Mouse (Mus musculus): ENCODE measurements around the gene Ssh1. TPM values are rescaled to one million over a fixed set of nuclear protein-coding genes. Genes with fewer than 3 reads are reported as not detected.
A peak's percentile ranks its signal among the peaks of the same experiment; 100 is the strongest.

Gene Ssh1
- total and polyA plus RNA-seq, 2 experiments from 2014 or later = 9.7 to 14.5 TPM

DNA sequence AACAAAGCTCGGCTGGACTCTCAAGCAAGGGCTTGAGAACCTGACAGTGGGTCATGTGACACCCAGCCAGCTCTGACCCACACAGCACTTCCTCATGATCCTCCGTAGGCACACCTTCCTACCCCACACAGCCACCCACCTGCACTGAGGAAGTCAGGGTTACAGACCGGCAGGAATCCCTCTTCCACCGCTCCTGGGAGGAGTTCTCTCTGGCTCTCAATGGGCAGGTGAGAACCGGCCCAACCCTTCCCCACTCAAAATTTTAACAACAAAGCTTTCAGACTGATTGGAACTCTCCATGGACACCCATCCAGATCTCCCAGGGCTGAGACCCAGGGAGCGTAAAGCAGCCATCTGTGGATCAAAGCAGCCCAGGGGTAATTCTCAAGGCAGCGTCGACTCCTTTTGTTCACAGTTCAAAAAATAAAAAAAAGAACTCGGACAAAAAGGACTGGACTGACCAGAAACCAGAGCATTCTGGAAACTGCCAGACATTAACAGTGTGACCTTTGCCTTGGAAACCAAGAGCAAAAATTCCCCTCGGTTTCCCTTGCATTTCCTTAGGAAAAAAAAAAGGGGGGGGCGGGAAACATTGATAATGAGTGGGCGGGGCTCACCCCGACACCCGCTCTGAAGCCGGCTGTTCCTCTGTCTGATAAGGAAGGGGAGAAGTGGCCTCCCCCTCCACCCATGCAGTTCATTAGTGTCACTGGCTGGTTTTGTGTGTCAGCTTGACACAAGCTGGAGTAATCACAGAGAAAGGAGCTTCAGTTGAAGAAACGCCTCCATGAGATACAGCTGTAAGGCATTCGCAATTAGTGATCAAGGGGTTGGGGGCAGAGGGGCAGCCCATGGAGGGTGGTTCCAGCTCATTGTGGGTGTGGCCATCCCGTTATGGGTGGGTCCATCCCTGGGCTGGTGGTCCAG lies 20.8 kb downstream of the Ssh1 start:
- Histone ChIP-seq H3K4me2 (ENCODE audit: low read depth, low read length) (0 out of 2 replicates have a peak overlapping the region, but pooled peaks have one; percentile 16), H3K4me1 (ENCODE audit: insufficient read depth, low read length) (peaks cover 23% of the 10 kb centered on the region), H3K27ac (peak overlapping the region; percentile 45), H3K27me3 (ENCODE audit: insufficient read depth, low read length) (no peaks in the 10 kb centered on the region), H3K9me3 (ENCODE audit: low read length) (no peaks in the 10 kb centered on the region), H3K4me3 (ENCODE audit: low read length) (no peak overlapping the region), H3K9ac (replicated peaks; ENCODE audit: low read length) (no peak overlapping the region), H3K36me3 (ENCODE audit: insufficient read depth, low read length) (peaks cover 15% of the 10 kb centered on the region)
- ATAC-seq (peak; percentile 40; the same call in 1 of the 2 replicates), DNase-seq (ENCODE audit: low spot score) (no peak)
- 22% methylated on average over 18 of the region's 18 CpGs for WGBS
- TF ChIP-seq CTCF (IDR thresholded peaks at IDR 0.05; ENCODE audit: low read depth) = no peak

DNA sequence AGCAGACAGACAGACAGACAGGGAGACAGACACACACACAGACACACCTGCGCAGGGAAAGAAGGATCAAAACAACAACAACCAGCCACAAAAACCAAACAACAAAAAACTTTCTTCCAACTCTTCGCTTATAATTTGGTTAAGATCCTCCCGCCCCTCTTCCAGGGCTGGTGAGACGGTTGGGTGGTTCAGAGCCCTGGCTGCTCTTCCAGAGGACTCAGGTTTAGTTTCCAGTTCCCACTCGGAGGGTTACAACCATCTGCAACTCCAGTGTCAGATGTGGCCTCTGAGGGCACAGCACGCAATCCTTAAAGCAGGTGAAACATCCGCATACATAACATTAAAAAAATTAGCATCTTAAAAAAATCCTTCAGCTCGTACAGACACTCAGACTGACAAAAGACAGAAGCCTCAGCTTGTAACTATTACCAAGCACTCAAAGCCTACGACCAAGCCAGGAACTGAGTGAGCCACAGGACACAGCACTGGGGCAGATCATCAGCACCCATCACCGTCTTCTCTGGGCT lies 22.2 kb downstream of the Ssh1 start:
- no peaks in the 10 kb centered on the region for H3K27me3 ChIP-seq (ENCODE audit: insufficient read depth, low read length)
- no peak overlapping the region for H3K9ac ChIP-seq (replicated peaks; ENCODE audit: low read length)
- H3K9me3 ChIP-seq (ENCODE audit: low read length) = no peaks in the 10 kb centered on the region
- H3K36me3 ChIP-seq (ENCODE audit: insufficient read depth, low read length) = peaks cover 17% of the 10 kb centered on the region
- DNase-seq (ENCODE audit: low spot score) (no peak), ATAC-seq (no peak)
- H3K27ac ChIP-seq = no peak overlapping the region
- no peak overlapping the region for H3K4me2 ChIP-seq (ENCODE audit: low read depth, low read length)
- TF ChIP-seq CTCF (IDR thresholded peaks at IDR 0.05; ENCODE audit: low read depth) = no peak
- 80% methylated on average over 10 of the region's 10 CpGs for WGBS
- no peak overlapping the region for H3K4me3 ChIP-seq (ENCODE audit: low read length)
- H3K4me1 ChIP-seq (ENCODE audit: insufficient read depth, low read length) = peaks cover 23% of the 10 kb centered on the region

DNA sequence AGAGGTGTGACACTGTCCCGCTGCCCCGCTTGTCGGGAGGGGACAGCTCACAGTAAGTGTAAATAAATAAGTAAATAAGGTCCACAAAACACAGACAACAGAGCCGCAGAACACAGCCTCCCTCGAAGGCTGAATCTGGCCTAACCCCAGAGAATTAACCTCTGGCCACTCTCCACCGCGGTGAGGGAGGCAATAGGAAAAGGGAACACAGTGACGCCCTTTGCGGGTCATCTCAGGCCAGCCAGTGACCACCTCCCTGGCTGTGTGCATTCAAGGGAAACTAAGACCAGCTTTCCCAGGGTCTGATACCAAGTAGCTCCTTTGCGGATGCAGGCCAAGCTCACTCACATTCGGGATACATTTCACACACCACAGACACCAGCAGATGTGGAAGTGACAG lies 25.3 kb downstream of the Ssh1 start:
- no peaks in the 10 kb centered on the region; the same call in 1 of the 2 replicates for H3K4me1 ChIP-seq (ENCODE audit: insufficient read depth, low read length)
- H3K9ac ChIP-seq (replicated peaks; ENCODE audit: low read length) = no peak overlapping the region
- H3K9me3 ChIP-seq (ENCODE audit: low read length) = no peaks in the 10 kb centered on the region
- 60% methylated on average over 11 of the region's 11 CpGs for WGBS
- H3K4me3 ChIP-seq (ENCODE audit: low read length) = no peak overlapping the region
- TF ChIP-seq CTCF (IDR thresholded peaks at IDR 0.05; ENCODE audit: low read depth) = no peak
- no peak for ATAC-seq
- no peak overlapping the region for H3K27ac ChIP-seq
- peaks cover 22% of the 10 kb centered on the region for H3K36me3 ChIP-seq (ENCODE audit: insufficient read depth, low read length)
- H3K27me3 ChIP-seq (ENCODE audit: insufficient read depth, low read length) = no peaks in the 10 kb centered on the region
- DNase-seq (ENCODE audit: low spot score) = no peak
- H3K4me2 ChIP-seq (ENCODE audit: low read depth, low read length) = no peak overlapping the region

DNA sequence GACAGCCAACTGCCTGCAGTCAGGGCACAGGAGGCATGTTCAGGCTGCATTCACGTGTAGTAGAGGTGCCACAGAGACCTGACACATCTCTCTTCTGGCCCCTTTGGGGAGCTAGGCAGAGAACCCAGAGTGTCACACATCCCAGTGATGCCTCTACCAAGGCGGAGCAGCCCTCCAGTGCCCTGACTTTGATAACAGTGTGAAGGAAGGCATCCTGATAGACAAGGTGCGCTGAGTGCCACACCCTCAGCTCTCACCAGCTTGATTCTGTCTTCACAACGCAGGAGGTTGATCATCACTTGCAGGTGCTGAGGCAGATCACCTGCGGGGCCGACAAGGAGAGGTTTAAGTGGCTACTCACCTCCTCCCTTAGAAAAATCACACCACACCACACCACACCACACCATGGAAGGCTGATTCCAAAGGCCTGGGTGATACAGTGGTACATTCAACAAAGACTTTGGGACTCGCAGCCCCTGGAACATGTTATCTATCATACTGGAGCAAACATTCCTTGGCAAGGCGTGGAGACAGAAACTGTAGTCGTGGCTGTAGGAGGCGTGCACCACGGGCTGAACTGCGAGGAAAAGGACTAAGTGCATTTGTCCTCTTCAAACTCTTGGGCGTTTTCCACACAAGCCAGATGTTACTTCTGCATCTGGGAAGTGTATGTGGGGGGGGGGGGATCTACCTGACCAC lies 27.1 kb downstream of the Ssh1 start:
- H3K27ac ChIP-seq = no peak overlapping the region
- H3K4me1 ChIP-seq (ENCODE audit: insufficient read depth, low read length) = no peaks in the 10 kb centered on the region
- no peak for DNase-seq (ENCODE audit: low spot score)
- H3K36me3 ChIP-seq (ENCODE audit: insufficient read depth, low read length) = peaks cover 22% of the 10 kb centered on the region
- H3K4me3 ChIP-seq (ENCODE audit: low read length) = no peak overlapping the region
- 93% methylated on average over 13 of the region's 13 CpGs for WGBS
- no peak overlapping the region for H3K4me2 ChIP-seq (ENCODE audit: low read depth, low read length)
- no peaks in the 10 kb centered on the region for H3K9me3 ChIP-seq (ENCODE audit: low read length)
- H3K9ac ChIP-seq (replicated peaks; ENCODE audit: low read length) = no peak overlapping the region
- ATAC-seq = no peak
- TF ChIP-seq CTCF (IDR thresholded peaks at IDR 0.05; ENCODE audit: low read depth) = no peak
- H3K27me3 ChIP-seq (ENCODE audit: insufficient read depth, low read length) = no peaks in the 10 kb centered on the region

DNA sequence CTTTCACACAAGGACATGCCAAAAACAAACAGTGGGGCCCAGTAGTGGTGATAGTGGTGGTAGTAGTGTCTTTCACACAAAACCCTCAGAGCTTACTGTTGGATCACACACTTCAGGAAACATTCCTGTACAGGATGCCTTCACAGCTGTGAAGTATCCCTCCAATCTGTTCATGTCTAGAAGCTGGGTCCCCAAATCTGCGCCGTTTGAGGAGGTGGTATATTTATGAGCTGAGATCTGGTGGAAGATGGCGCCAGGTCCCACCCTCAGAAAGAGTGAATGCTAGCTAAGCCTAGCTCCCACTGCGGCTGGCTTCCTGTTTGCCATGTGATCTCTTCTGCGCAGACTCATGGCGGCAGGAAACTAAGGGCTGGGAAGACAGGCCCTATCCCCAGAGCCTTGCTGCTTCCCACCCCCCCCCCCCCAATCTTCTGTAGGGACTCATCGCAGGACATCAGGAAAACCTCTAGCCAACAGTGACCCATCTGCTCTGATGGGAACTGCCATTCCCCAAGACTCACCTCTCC lies 28.0 kb downstream of the Ssh1 start:
- no peaks in the 10 kb centered on the region for H3K4me1 ChIP-seq (ENCODE audit: insufficient read depth, low read length)
- no peak overlapping the region for H3K4me3 ChIP-seq (ENCODE audit: low read length)
- peaks cover 27% of the 10 kb centered on the region for H3K36me3 ChIP-seq (ENCODE audit: insufficient read depth, low read length)
- no peak for TF ChIP-seq CTCF (IDR thresholded peaks at IDR 0.05; ENCODE audit: low read depth)
- no peak overlapping the region for H3K9ac ChIP-seq (replicated peaks; ENCODE audit: low read length)
- H3K9me3 ChIP-seq (ENCODE audit: low read length) = no peaks in the 10 kb centered on the region
- H3K4me2 ChIP-seq (ENCODE audit: low read depth, low read length) = no peak overlapping the region
- DNase-seq (ENCODE audit: low spot score) (no peak), ATAC-seq (no peak)
- 96% methylated on average over 7 of the region's 7 CpGs for WGBS
- H3K27ac ChIP-seq = no peak overlapping the region
- no peaks in the 10 kb centered on the region for H3K27me3 ChIP-seq (ENCODE audit: insufficient read depth, low read length)

DNA sequence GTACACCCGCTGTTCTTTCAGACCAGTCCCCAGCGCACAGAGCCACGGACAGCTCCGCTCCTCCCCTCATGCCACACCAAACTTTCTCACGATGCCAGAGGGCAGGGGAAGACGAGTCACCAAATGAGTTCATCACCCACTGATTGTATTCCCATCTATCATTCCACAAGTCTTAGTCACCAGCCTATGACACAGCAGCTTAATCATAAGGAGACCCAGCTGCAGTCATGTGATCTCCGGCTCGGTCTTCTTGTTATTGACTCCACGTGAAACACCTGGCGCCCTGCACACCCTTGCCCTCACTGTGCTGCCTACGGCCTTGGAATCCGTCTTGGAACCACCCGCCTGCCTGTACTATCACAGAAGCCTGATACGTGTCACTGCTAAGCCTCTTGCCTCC lies 28.7 kb downstream of the Ssh1 start:
- DNase-seq (ENCODE audit: low spot score) (no peak), ATAC-seq (no peak)
- Histone ChIP-seq H3K4me3 (ENCODE audit: low read length) (no peak overlapping the region), H3K27me3 (ENCODE audit: insufficient read depth, low read length) (no peaks in the 10 kb centered on the region), H3K4me1 (ENCODE audit: insufficient read depth, low read length) (no peaks in the 10 kb centered on the region), H3K9ac (replicated peaks; ENCODE audit: low read length) (no peak overlapping the region), H3K9me3 (ENCODE audit: low read length) (no peaks in the 10 kb centered on the region), H3K4me2 (ENCODE audit: low read depth, low read length) (no peak overlapping the region), H3K27ac (no peak overlapping the region), H3K36me3 (ENCODE audit: insufficient read depth, low read length) (peaks cover 28% of the 10 kb centered on the region)
- TF ChIP-seq CTCF (IDR thresholded peaks at IDR 0.05; ENCODE audit: low read depth) = no peak
- 87% methylated on average over 14 of the region's 14 CpGs for WGBS
